Mouse (Mus musculus) thymus, adult 2 months (tissue): ENCODE measurements around the gene Cbx6.

Source experiments
- CTCF ChIP-seq: fragments of 200-500 bp; IDR thresholded peaks from 2 replicates; pipeline ENCODE4 v1.5.1; 2012; ENCODE audit warnings: mild to moderate bottlenecking, control low read depth, low read length, moderate library complexity, borderline replicate concordance; ENCODE audit not compliant: control insufficient read depth, poor library complexity, insufficient read depth; ENCODE audit errors: extremely low read depth
- POLR2A ChIP-seq: fragments of 200-500 bp; IDR thresholded peaks from 2 replicates; pipeline ENCODE4 v1.6.1; 2012; ENCODE audit warnings: mild to moderate bottlenecking, low read length, control low read depth, moderate library complexity; ENCODE audit not compliant: control insufficient read depth, poor library complexity, insufficient read depth; ENCODE audit errors: extremely low read depth

DNA sequence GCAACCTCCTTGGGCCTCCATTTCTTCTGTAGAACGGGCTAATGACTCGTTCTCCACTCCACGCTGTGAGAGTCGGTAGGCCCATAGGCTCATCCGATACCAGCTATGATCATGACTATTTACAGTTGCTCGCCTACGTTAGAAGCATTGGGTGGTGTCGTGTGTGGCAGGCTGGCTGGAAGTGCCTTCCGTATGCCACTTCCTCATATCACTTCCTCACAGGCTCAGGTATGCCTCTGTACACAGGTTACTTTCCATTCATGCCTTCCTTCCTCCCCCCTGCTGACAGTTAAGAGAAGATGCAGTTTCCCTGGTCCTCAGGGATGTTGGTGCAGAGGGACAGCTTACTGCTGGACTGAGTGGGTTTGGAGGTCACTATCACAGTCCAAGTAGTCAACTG, 41.4 kb downstream of the Cbx6 start:
- no peak for TF ChIP-seq POLR2A
- no peak for TF ChIP-seq CTCF
